Mouse (Mus musculus) erythroblast, adult 5-6 weeks (primary cell): ENCODE data around the gene Ptrh1. TPM values are rescaled to one million over a fixed set of nuclear protein-coding genes. Genes with fewer than 3 reads are reported as not detected.

Experiments
- ATAC-seq: replicated peaks from 2 replicates; pipeline ENCODE4 v1.8.0; 2016; ENCODE audit warnings: moderate number of reproducible peaks, mild to moderate bottlenecking, moderate TSS enrichment, inconsistent platforms; ENCODE audit not compliant: poor library complexity, low FRiP score, severe bottlenecking
- total RNA-seq, 2 experiments: library from RNA; stranded (forward) in 1 of 2; stranded (reverse) in 1 of 2; fragments of 150-400 nt in 1 of 2; fragments of 200-764, 138-1000 nt in 1 of 2; gene quantifications; 2 replicates each; pipeline versions ENCODE4 v1.2.3 to v1.2.4; 2015 to 2017; ENCODE audit warnings: low replicate concordance in 2 of 2

The Ptrh1 gene
- total RNA-seq (2015; ENCODE audit: low replicate concordance) = 2.5 TPM in 1 of 2 replicates, not detected in the other
- total RNA-seq (2017; ENCODE audit: low replicate concordance) = not detected in 2 replicates

GRCm38 (mm10) chr2:32775359-32776074 lies at the start of gene Ptrh1, which contains the start of gene Ttc16:
Gene Ptrh1, plus strand, starts transcription at chr2:32775786.
Gene Ttc16, minus strand, starts transcription at chr2:32775633.
- ATAC-seq = peak; percentile 94

- ATAC-seq = peak; percentile 40; the same call in 1 of the 2 replicates
Observed at GRCm38 (mm10) chr2:32727435-32727834, 48.2 kb upstream of the Ptrh1 start.

- no peak for ATAC-seq
Observed at GRCm38 (mm10) chr2:32728463-32728862, 47.1 kb upstream of the Ptrh1 start.

- no peak for ATAC-seq
Observed at GRCm38 (mm10) chr2:32729547-32729946, 46.0 kb upstream of the Ptrh1 start.

GRCm38 (mm10) chr2:32730854-32731253 lies 44.7 kb upstream of the Ptrh1 start:
- no peak for ATAC-seq

GRCm38 (mm10) chr2:32731911-32732310 lies 43.7 kb upstream of the Ptrh1 start:
- ATAC-seq = no peak

- no peak for ATAC-seq
Observed at GRCm38 (mm10) chr2:32732695-32733094, 42.9 kb upstream of the Ptrh1 start.

GRCm38 (mm10) chr2:32734480-32734879 lies 41.1 kb upstream of the Ptrh1 start:
- no peak for ATAC-seq

GRCm38 (mm10) chr2:32734933-32735332 lies 40.7 kb upstream of the Ptrh1 start:
- ATAC-seq = no peak; the same call in 1 of the 2 replicates

- no peak for ATAC-seq
Observed at GRCm38 (mm10) chr2:32736306-32736829, 39.2 kb upstream of the Ptrh1 start.

- ATAC-seq = no peak
Observed at GRCm38 (mm10) chr2:32737008-32737407, 38.6 kb upstream of the Ptrh1 start.

GRCm38 (mm10) chr2:32739311-32739710 lies 36.3 kb upstream of the Ptrh1 start:
- no peak for ATAC-seq

GRCm38 (mm10) chr2:32740916-32741272 lies 34.7 kb upstream of the Ptrh1 start, which contains the start of gene 6330409D20Rik:
Gene 6330409D20Rik, minus strand, starts transcription at chr2:32741016.
- no peak for ATAC-seq

- no peak for ATAC-seq
Observed at GRCm38 (mm10) chr2:32741273-32742172, 34.1 kb upstream of the Ptrh1 start.

GRCm38 (mm10) chr2:32742173-32742531 lies 33.4 kb upstream of the Ptrh1 start:
- ATAC-seq = no peak

- ATAC-seq = no peak
Observed at GRCm38 (mm10) chr2:32744272-32744982, 31.2 kb upstream of the Ptrh1 start.

GRCm38 (mm10) chr2:32749082-32749481 lies 26.5 kb upstream of the Ptrh1 start:
- ATAC-seq = no peak

GRCm38 (mm10) chr2:32750199-32750598 lies 25.4 kb upstream of the Ptrh1 start:
- no peak for ATAC-seq

- no peak for ATAC-seq
Observed at GRCm38 (mm10) chr2:32750887-32751664, 24.5 kb upstream of the Ptrh1 start.
